Mouse (Mus musculus) lung, embryonic 14.5 days (tissue): ENCODE results near the gene Gm7029. TPM values are rescaled to one million over a fixed set of nuclear protein-coding genes. Genes with fewer than 3 reads are reported as not detected.

Experiments
- ATAC-seq: fragments of 200-750 bp; cut with Nextera tagmentation; 2 replicates; pipeline ENCODE4 v1.8.0; 2017; ENCODE audit warnings: mild to moderate bottlenecking, moderate TSS enrichment, moderate library complexity; ENCODE audit not compliant: insufficient read depth
- DNase-seq: peaks from one replicate; pipeline ENCODE4 v3.0.0-alpha.2; 2015
- H3K27ac ChIP-seq: fragments of 300-500 bp; sonication (generic); 2 replicates; pipeline ENCODE4 v1.5.1; 2014; ENCODE audit warnings: low read depth, mild to moderate bottlenecking, moderate library complexity
- H3K27me3 ChIP-seq: fragments of 300-500 bp; sonication (generic); 2 replicates; pipeline ENCODE4 v1.6.1; 2014; ENCODE audit warnings: low read length, control low read depth; ENCODE audit not compliant: insufficient read depth
- H3K36me3 ChIP-seq: fragments of 300-500 bp; sonication (generic); 2 replicates; pipeline ENCODE4 v1.6.1; 2014; ENCODE audit warnings: control low read depth; ENCODE audit not compliant: insufficient read depth
- H3K4me1 ChIP-seq: fragments of 300-500 bp; sonication (generic); 2 replicates; pipeline ENCODE4 v1.6.1; 2014; ENCODE audit warnings: antibody characterized with exemption, control low read depth; ENCODE audit not compliant: insufficient read depth
- H3K4me2 ChIP-seq: fragments of 300-500 bp; sonication (generic); 2 replicates; pipeline ENCODE4 v1.6.1; 2014; ENCODE audit warnings: mild to moderate bottlenecking
- H3K4me3 ChIP-seq: fragments of 300-500 bp; sonication (generic); 2 replicates; pipeline ENCODE4 v1.5.1; 2014; ENCODE audit warnings: low read depth, low read length
- H3K9ac ChIP-seq: fragments of 300-500 bp; sonication (generic); 2 replicates; pipeline ENCODE4 v1.6.1; 2014
- H3K9me3 ChIP-seq: fragments of 300-500 bp; sonication (generic); 2 replicates; pipeline ENCODE4 v1.6.1; 2016; ENCODE audit warnings: low read depth, low read length, control low read depth
- CTCF ChIP-seq: IDR thresholded peaks from 2 replicates; pipeline ENCODE4 v1.5.1; 2016; ENCODE audit warnings: antibody characterized with exemption, low read depth
- WGBS: fragments of 180-500 bp; shearing (Covaris S2); extraction: QIAGEN DNeasy Blood & Tissue Kit; methylation state at CpG from one replicate; pipeline ENCODE4 v1.1.7; 2014; 5-methylcytosine and 5-hydroxymethylcytosine counted together
- polyA plus RNA-seq: library from polyadenylated mRNA; unstranded; fragments of >200 nt; fragmentation: Nextera tagmentation; extraction: Ambion mirVana; gene quantifications from 2 replicates; pipeline ENCODE4 v1.2.1, GENCODE M21; 2014

Gm7029 gene
- polyA plus RNA-seq, 1 experiment from 2014 or later: not detected

DNA sequence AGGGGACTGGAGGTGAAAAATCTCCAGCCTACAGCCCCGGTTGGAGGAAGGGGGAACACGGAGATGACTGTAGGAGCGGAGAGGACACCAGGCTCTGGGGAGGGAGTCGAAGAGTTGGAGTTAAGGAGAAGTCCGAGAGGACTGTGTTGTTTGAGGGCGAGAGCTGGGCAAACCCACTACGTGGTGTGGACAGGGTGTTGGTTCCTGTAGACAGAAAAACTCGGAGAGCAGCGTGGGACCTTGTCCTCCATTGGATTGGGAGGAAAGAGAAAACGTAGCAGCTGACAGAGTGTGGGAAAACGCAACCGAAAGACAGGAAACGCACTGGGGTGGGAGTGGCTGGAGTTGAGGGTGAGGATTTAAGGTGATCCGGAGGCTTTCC lies 36.2 kb downstream of the Gm7029 start:
- Histone ChIP-seq H3K4me1 (no peaks in the 10 kb centered on the region; the same call in 1 of the 2 replicates), H3K9me3 (no peaks in the 10 kb centered on the region), H3K27ac (peak overlapping the region; percentile 93), H3K4me3 (peak overlapping the region; percentile 69), H3K4me2 (peak overlapping the region; percentile 100), H3K36me3 (peaks cover 41% of the 10 kb centered on the region), H3K27me3 (no peaks in the 10 kb centered on the region), H3K9ac (peak overlapping the region; percentile 86)
- ATAC-seq: no peak; the same call in 1 of the 2 replicates
- DNase-seq: peak; percentile 57
- 0% methylated on average over 14 of the region's 14 CpGs for WGBS
- TF ChIP-seq CTCF: no peak

GRCm38 (mm10) chr17:33910346-33911051 lies 36.9 kb downstream of the Gm7029 start:
- WGBS: 41% methylated on average over 11 of the region's 11 CpGs
- no peaks in the 10 kb centered on the region for H3K9me3 ChIP-seq
- peaks cover 45% of the 10 kb centered on the region for H3K36me3 ChIP-seq
- no peaks in the 10 kb centered on the region; the same call in 1 of the 2 replicates for H3K4me1 ChIP-seq
- H3K4me3 ChIP-seq: peak overlapping the region; percentile 69
- no peak overlapping the region for H3K27ac ChIP-seq
- ATAC-seq: no peak
- H3K27me3 ChIP-seq: no peaks in the 10 kb centered on the region
- H3K4me2 ChIP-seq: peak overlapping the region; percentile 100
- no peak for DNase-seq
- TF ChIP-seq CTCF: peak; percentile 19; the same call in 1 of the 2 replicates
- H3K9ac ChIP-seq: peak overlapping the region; percentile 86

GRCm38 (mm10) chr17:33911052-33911812 lies 37.6 kb downstream of the Gm7029 start:
- no peak overlapping the region for H3K4me2 ChIP-seq
- H3K4me3 ChIP-seq: no peak overlapping the region
- DNase-seq: no peak

DNA sequence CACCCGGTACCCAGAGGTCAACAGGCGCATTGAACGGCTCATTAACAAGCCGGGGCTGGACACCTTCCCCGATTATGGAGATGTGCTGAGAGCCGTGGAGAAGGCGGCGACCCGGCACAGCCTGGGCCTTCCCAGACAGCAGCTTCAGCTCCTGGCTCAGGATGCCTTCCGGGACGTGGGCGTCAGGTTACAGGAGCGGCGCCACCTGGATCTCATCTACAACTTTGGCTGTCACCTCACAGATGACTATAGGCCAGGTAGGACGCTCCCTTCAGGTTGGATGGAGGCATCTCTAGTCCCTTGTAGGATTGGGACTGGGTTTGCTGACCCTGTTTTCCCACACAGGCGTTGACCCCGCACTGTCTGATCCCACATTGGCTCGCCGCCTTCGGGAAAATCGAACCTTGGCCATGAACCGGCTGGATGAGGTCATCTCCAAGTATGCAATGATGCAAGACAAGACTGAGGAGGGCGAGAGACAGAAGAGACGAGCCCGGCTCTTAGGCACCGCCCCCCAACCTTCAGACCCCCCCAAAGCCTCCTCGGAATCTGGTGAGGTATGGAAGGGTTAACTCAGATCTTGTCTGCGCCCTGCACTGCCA lies 38.3 kb downstream of the Gm7029 start:
- Histone ChIP-seq H3K4me1 (no peaks in the 10 kb centered on the region; the same call in 1 of the 2 replicates), H3K36me3 (peaks cover 46% of the 10 kb centered on the region), H3K9me3 (no peaks in the 10 kb centered on the region), H3K4me3 (no peak overlapping the region), H3K27ac (no peak overlapping the region), H3K4me2 (no peak overlapping the region), H3K27me3 (no peaks in the 10 kb centered on the region), H3K9ac (no peak overlapping the region)
- 86% methylated on average over 28 of the region's 28 CpGs for WGBS
- ATAC-seq: no peak
- TF ChIP-seq CTCF: no peak
- DNase-seq: no peak

More at GRCm38 (mm10) chr17:33911052-33911812, 37.6 kb downstream of the Gm7029 start:
- no peaks in the 10 kb centered on the region for H3K27me3 ChIP-seq
- no peak for TF ChIP-seq CTCF
- H3K27ac ChIP-seq: no peak overlapping the region
- H3K4me1 ChIP-seq: no peaks in the 10 kb centered on the region; the same call in 1 of the 2 replicates
- peaks cover 45% of the 10 kb centered on the region for H3K36me3 ChIP-seq
- no peaks in the 10 kb centered on the region for H3K9me3 ChIP-seq
- ATAC-seq: no peak
- H3K9ac ChIP-seq: no peak overlapping the region
- 83% methylated on average over 31 of the region's 31 CpGs for WGBS

- H3K9me3 ChIP-seq: no peaks in the 10 kb centered on the region
- whole genome bisulfite sequencing: 91% methylated on average over 10 of the region's 10 CpGs
- H3K36me3 ChIP-seq: peaks cover 60% of the 10 kb centered on the region
- no peak overlapping the region for H3K4me3 ChIP-seq
- no peak for TF ChIP-seq CTCF
- H3K4me2 ChIP-seq: no peak overlapping the region
- DNase-seq (no peak), ATAC-seq (no peak)
- H3K9ac ChIP-seq: no peak overlapping the region
- H3K27ac ChIP-seq: no peak overlapping the region
- H3K27me3 ChIP-seq: no peaks in the 10 kb centered on the region
- H3K4me1 ChIP-seq: no peaks in the 10 kb centered on the region; the same call in 1 of the 2 replicates
These were observed 39.6 kb downstream of the Gm7029 start for GRCm38 (mm10) chr17:33913264-33913663.

DNA sequence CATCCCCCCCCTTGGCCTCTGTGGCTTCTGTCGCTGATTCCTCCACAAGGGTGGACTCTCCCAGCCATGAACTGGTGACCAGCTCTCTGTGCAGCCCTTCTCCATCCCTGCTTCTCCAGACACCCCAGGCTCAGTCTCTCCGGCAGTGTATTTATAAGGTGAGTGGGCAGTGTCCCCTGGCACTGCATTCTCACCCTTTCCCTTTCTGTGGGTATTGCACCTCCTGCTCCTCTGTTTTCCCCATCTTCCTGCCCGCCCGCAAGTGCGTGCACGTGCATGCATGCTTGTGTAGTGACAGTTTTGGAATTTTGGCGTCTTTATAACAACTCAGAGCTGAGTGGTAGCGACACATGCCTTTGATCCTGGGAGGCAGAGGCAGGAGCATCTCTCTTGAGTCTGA lies 40.3 kb downstream of the Gm7029 start:
- Histone ChIP-seq H3K4me2 (no peak overlapping the region), H3K9ac (no peak overlapping the region), H3K4me3 (no peak overlapping the region), H3K27ac (no peak overlapping the region), H3K4me1 (peaks cover 2% of the 10 kb centered on the region), H3K36me3 (peaks cover 61% of the 10 kb centered on the region), H3K27me3 (no peaks in the 10 kb centered on the region), H3K9me3 (no peaks in the 10 kb centered on the region)
- DNase-seq: no peak
- ATAC-seq: no peak
- no peak for TF ChIP-seq CTCF
- 94% methylated on average over 8 of the region's 8 CpGs for WGBS
